Mouse (Mus musculus) urinary bladder, adult 18-20 months (tissue): ENCODE measurements at regions not wholly inside any gene's neighbourhood (a gene's known extent, or its start where the extent isn't known, plus 50 kb on each side); places are given as distances from the start of the nearest gene placed in this dataset.

Experiments
- DNase-seq, 2 experiments: peaks; one replicate each; pipeline ENCODE4 v3.0.0; 2022; ENCODE audit warnings: low spot score in 2 of 2, mixed read lengths in 2 of 2

DNA sequence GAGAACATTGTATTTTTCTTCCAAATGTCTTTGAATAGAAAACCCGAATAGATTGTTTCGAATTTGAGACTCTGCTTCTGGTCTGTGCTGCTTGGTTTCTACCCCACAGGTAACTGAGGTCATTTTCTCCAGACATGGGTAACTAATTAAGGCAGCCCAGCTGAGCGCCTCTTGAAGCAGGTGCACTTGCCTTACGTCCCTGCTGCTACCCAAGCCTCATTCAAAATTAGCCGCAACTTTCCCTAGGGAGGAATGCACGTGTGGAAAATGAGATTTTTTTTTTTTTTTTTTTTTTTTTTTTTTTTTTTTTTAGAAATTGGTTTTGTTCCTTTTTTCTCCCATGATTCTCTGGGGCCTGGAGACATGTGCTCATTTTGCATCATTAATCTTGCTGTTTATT, 245.1 kb downstream of the Slc30a10 start:
- no peak for DNase-seq

GRCm38 (mm10) chr1:185726324-185726723, 271.7 kb downstream of the Slc30a10 start:
- no peak for DNase-seq

GRCm38 (mm10) chr1:185726811-185727210, 272.2 kb downstream of the Slc30a10 start:
- DNase-seq: no peak

GRCm38 (mm10) chr1:185727749-185728148, 273.1 kb downstream of the Slc30a10 start:
- no peak for DNase-seq

- DNase-seq: no peak
These were observed 273.8 kb downstream of the Slc30a10 start for GRCm38 (mm10) chr1:185728406-185728805.

DNA sequence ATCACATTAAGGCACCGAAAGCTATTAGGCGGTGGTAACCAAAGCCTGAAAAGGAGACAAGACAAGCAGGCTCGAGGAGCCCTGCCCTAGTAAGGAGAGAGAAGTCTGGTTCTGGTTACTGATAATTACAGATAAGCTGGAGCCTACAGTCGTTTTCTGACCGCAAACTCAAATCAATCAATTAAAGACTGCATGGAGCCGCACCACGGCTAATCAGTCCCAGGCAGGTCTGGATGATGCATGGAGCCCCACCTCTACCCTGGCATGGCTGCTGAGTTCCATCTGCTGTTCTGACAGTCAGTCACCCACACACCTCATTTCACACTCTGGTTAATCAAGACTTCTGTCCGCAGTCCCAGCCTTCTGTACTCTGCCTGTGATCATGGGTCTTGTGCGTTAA, 276.4 kb downstream of the Slc30a10 start:
- no peak for DNase-seq

DNA sequence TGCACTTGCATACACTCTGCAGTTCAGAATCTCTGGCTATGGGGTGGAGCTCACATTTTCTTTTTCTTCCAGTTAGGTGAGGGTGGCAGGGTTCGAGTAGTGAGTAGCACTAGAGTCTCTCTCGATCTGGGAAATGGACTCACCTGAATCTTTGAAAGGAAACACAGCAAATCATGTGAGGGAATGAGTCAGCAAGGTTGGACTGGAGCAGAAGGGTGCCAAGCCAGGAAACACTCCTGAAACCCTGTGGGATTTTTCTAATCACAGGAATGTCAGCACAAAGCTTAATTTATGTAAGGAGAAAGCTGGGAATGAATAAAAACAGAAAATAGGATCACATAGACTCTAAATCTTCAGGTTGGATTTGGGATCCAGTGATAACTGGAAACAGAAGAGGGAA, 282.1 kb downstream of the Slc30a10 start:
- no peak for DNase-seq

DNA sequence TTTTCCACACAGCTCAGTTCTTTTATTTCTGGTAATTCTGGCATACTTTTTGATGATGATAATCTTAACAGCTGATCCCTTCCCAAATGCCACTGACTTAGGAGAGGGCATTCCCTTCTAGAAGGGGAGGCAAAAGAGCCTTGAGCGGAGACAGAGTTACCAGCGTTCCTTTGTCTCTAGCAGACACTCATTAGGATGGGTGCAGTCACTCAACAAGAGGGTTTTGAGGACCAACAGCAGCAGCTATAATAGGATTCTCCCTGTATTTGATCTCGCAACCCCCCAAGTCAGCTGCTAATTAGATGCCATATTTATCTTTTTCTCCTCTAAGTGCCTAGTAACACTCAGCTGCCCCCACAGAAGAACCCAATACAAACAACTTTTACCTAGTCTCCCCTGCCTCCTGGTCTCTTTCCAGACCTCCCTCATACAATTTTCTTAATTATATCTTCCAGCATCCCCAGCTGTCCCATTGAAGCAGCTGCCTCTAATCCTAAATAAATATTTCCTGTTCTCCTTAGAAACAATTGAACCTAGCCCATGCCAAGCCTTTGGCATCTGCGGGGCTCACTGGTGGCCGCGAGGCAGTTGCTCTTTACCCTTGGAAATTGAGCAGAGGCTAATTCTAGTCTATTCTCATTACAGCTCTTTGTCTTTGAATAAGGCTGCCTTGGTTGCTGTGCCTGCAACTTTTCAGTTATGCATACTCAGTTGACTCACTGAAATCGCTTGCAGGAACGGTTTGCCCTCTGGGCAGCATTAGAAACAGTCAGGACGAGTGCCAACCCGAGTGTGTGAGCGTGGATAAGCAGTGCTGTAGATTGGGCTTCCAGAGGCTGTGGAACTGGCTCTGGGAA, 286.6 kb downstream of the Slc30a10 start:
- no peak for DNase-seq

DNA sequence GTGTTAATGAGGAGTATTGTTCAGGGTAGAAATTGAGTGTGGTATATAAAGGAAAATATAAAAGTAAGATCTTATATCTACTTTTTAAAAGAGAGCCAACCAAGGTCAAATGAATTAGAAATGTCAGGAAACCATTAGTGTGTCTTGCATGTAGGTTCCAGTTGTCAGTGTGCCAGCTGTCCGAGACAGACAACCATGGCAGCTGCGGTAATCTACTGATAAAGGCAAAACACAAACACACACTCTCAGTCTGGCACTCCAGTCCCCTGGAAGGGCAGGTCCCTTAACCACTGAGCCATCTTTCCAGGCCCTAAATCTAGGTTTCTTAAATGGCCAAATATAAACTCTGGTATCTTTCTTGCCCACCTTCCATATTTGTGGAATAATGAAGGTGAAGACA, 294.6 kb downstream of the Slc30a10 start:
- no peak for DNase-seq

DNA sequence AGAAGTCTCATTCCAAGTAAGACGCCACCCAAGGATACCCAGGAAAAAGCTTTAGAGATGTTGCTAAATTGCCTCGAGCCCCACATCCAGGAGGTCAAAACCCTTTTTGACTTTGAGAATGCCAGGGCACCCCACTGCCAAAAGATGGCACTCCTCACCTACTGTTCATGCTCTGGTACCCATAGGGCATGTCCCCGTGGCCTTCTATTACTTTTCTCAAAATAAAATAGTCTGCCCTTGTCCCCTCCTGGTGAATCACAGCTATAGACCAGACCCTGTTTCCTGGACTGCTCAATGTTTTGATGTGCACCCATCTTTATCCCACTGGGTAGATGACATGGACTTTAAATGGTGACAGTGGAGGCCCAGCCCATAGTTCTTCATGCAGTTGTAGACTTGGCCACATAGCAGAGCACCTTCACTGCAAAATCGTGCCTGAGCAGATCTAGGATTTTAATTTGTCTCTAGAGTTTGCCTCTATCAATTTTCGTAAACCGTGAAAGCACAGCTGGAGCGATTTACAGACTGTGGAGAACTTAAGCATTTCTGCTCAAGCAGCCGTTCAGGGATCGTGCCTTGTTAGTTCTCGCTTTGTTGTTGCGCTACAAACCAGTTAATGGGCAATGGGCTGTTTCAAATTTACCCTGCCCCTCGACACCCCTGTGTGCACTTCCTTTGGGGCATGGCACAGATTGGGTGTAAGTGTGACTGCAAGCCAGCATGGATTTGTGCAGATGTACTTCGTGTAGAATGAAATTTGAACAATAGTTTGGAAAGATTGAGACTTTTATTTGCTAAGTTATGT, 300.0 kb downstream of the Slc30a10 start:
- no peak for DNase-seq

GRCm38 (mm10) chr1:185757376-185757775, 302.7 kb downstream of the Slc30a10 start:
- DNase-seq: no peak

DNA sequence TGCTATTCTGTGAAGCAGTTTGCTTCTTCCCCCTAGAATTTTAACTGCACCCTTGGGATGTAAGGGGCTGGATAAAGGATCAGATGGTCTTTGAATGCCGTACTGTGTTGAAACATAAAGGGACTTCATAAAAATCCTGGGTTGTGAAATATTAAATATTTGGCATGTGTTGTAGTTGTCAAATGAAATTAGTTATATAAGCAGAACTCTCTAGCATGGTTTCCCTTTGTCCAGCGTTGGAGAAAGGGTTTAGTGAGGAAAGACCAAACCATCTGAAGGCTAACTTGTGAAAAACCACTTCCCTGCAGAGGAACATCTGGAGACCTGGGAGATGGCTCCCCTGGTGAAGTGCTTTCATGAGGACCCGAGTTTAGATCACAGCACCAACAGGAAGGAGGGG, 319.6 kb downstream of the Slc30a10 start:
- DNase-seq: no peak

GRCm38 (mm10) chr1:185779604-185780003, 325.0 kb downstream of the Slc30a10 start:
- DNase-seq: no peak

DNA sequence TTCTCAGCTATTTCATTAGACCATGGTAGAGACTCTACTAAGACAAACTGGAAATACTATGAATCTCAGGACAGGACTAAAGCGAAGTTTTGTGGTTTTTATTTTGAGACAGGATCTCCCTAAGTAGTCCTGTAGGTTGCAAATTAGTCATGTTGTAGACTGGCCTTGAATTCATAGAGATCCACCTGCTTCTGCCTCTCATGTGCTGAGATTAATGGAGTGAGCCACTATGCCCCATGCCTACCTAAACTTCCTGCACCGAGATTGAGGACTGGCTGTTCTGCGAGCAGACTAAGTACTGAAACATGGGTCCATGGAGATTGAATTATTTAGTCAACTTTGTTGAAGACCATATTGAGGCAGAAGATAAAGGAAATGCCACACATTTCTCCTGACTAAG, 315.0 kb downstream of the Lyplal1 start:
- no peak for DNase-seq

- no peak for DNase-seq
These were observed 302.2 kb downstream of the Lyplal1 start for GRCm38 (mm10) chr1:185814901-185815300.

DNA sequence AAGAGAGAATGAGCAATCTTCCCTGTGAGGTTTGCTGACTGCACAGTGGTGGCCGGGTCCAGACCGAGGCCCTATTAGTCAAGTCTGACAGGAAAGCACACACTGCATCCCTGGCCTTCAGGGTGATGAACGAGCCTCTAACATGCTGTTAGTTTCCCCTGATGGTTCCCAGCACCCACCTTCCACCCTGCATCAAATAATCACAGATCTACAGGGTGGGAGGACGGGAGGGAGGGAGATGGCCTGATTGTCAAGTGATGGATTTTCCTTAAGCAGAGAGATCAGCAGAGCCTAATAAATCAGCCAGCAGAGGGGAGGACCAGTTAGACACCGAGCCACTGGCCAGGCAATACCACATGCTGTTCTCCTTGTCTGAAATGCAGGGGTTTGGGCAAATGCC, 298.1 kb downstream of the Lyplal1 start:
- DNase-seq: no peak

- DNase-seq: peak; percentile 7 to 61
These were observed 294.9 kb downstream of the Lyplal1 start for GRCm38 (mm10) chr1:185822241-185822640.

- DNase-seq: no peak
These were observed 293.9 kb downstream of the Lyplal1 start for GRCm38 (mm10) chr1:185823226-185823625.

DNA sequence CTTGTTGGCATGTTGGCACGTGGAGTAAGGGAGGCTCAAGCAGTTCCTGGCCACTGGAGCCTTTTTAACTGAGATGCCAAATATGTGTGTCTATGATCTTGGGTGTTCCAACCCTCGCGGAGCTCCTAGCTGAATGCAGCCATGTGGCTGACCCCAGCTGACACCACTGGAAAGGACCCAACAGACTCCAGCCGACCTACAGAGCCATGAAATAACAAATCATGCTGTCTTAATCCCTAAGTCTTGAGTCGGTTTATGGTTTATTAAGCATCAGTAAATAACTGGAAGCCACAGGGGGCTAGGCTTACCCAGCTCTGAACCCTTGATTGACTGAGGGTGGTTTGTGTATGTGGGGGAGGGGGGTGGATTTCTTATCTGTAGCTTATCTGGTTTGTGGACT, 293.2 kb downstream of the Lyplal1 start:
- DNase-seq: no peak

DNA sequence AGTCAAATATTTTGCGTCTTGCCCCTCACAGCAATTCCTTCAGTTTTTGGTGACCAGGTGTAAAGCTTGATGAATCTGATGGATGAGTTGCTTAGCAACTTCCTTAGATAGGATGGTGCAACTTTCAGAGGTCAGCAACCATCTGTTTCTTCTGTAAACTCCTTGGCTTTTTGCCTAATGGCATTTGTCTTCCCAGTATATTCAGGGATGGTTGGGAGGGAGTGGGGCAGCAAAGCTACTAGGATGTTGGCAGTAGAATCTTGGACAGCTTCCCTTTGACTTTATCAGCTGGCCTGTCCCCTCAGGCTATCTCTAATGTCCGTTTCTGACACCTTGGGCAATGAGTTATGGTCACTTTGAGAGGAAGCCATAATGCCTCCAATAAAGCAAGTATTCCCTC, 289.1 kb downstream of the Lyplal1 start:
- DNase-seq: no peak

DNA sequence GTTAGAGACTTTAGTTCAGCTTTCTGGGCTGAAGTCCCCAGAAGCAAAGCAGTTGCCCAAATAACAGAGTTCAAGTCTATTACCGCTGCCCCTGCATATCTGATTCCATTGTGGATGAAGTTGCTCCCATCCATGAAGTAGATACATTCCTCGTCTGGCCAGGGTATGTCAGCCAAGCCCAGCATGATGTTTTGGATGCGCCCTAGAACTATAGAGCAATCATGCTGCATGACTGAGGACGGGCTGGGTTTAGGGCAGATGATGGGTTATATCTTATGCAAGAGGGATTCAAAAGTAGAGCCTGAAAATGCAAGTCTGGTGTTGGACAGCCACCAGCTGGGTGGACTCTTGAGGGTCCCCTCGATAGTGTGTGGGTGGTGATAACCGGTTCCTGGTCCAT, 288.6 kb downstream of the Lyplal1 start:
- no peak for DNase-seq

DNA sequence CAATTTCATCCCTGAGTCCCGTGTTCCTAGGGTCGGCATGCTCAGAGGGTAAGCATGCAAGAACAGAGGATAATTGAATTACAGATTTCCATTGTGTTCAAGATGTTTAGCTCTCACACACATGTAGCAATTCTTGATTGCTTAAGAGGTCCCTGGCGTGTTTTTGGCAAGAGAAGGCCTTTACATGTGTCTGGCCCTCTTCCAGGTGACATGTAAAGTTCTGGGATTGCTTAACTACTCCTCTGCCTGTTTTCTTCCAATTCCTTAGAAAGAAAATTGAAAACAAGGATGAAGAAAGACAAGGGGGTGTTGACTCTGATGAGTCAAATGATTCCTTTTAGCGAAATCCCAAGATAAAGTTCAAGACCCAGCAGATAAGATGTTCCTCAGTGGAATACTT, 285.1 kb downstream of the Lyplal1 start:
- peak in 1 of 2 experiments; percentile 38 for DNase-seq

- DNase-seq: no peak
These were observed 282.9 kb downstream of the Lyplal1 start for GRCm38 (mm10) chr1:185834171-185834570.
